Mouse (Mus musculus) embryonic fibroblast, embryonic 13.5 days (primary cell): ENCODE results near the gene C3. TPM values are rescaled to one million over a fixed set of nuclear protein-coding genes. Genes with fewer than 3 reads are reported as not detected.

Experiments
- H3K27ac ChIP-seq: 2 replicates; pipeline ENCODE4 v1.5.1; 2012; ENCODE audit warnings: low read length, control low read depth, inconsistent platforms; ENCODE audit not compliant: insufficient read depth
- H3K4me1 ChIP-seq: 2 replicates; pipeline ENCODE4 v1.6.1; 2011; ENCODE audit warnings: low read length; ENCODE audit not compliant: control insufficient read depth, insufficient read depth
- H3K4me3 ChIP-seq: 2 replicates; pipeline ENCODE4 v1.5.1; 2011; ENCODE audit warnings: mild to moderate bottlenecking, control low read depth, low read length; ENCODE audit not compliant: insufficient read depth
- CTCF ChIP-seq: IDR thresholded peaks from 2 replicates; pipeline ENCODE4 v1.5.1; 2011; ENCODE audit warnings: mild to moderate bottlenecking, control low read depth, low read length, moderate library complexity, borderline replicate concordance; ENCODE audit not compliant: insufficient read depth
- POLR2A ChIP-seq: IDR thresholded peaks from 2 replicates; pipeline ENCODE4 v1.6.1; 2011; ENCODE audit warnings: low read depth, mild to moderate bottlenecking, control low read depth, low read length, moderate library complexity
- polyA plus RNA-seq: library from polyadenylated mRNA; stranded (reverse); fragments of >200 nt; gene quantifications from 2 replicates; pipeline ENCODE4 v1.2.4, GENCODE M21; 2011; ENCODE audit warnings: low read depth; ENCODE audit not compliant: missing spikeins, insufficient read length

C3 gene
- polyA plus RNA-seq, 1 experiment, result 3.9 TPM

- no peak overlapping the region for H3K4me3 ChIP-seq
- H3K4me1 ChIP-seq, result 0 out of 2 replicates have a peak, but pooled peaks cover 4% of the 10 kb centered on the region
- TF ChIP-seq POLR2A (no peak), CTCF (no peak)
- no peak overlapping the region for H3K27ac ChIP-seq
Measured at GRCm38 (mm10) chr17:57245311-57245929, 17.5 kb upstream of the C3 start.

GRCm38 (mm10) chr17:57243650-57244370 is 15.9 kb upstream of the C3 start:
- Histone ChIP-seq H3K4me1 (0 out of 2 replicates have a peak, but pooled peaks cover 2% of the 10 kb centered on the region), H3K27ac (no peak overlapping the region), H3K4me3 (no peak overlapping the region)
- TF ChIP-seq CTCF, result no peak
- TF ChIP-seq POLR2A, result no peak

DNA sequence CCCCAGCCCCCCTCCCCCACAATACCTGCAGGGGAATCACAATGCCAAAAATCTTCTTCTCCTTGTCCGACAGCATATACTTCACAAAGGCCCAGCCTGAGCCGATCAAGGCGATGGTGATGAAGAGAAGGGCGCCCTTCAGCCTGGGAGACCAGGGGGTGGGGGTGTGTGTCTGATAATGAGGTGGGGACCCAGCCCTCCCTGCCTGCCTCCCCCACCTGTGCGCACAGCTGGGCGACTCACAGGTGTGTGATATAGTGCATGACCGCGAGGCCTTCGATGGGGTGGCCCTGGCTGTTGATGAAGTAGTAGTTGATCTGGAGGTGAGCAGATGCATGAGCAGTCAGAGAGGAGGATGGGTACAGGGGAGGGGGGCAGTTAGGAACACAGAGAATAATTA is 9.2 kb upstream of the C3 start:
- no peak overlapping the region for H3K27ac ChIP-seq
- H3K4me3 ChIP-seq, result no peak overlapping the region
- TF ChIP-seq CTCF (no peak), POLR2A (no peak)
- H3K4me1 ChIP-seq, result no peaks in the 10 kb centered on the region

GRCm38 (mm10) chr17:57235803-57236202 is 7.9 kb upstream of the C3 start:
- Histone ChIP-seq H3K27ac (no peak overlapping the region), H3K4me1 (no peaks in the 10 kb centered on the region), H3K4me3 (no peak overlapping the region)
- TF ChIP-seq POLR2A, result no peak
- TF ChIP-seq CTCF, result no peak

- H3K4me1 ChIP-seq, result no peaks in the 10 kb centered on the region
- TF ChIP-seq CTCF (no peak), POLR2A (no peak)
- H3K27ac ChIP-seq, result no peak overlapping the region
- no peak overlapping the region for H3K4me3 ChIP-seq
Measured at GRCm38 (mm10) chr17:57234254-57234928, 6.5 kb upstream of the C3 start.

DNA sequence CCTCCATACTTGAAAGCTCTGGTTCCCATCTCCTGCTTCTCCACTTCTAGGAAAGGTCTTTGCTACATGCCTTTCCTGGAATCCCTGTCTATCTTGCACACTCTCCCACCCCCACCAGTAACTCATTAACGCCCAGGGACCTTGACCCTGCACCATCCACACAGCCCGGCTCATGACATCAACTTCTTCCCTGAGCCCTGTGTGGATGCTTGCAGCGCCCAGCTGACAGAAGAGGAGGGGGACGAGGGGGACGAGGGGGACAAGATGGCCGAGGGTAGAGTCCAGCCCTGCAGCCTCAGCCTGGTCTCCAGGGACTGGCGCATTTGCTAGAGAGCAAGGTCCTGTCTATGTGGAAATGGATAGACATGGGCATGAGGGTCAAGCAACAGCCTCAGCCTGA is 5.1 kb upstream of the C3 start:
- no peak for TF ChIP-seq CTCF
- H3K4me1 ChIP-seq, result no peaks in the 10 kb centered on the region
- no peak overlapping the region for H3K4me3 ChIP-seq
- H3K27ac ChIP-seq, result no peak overlapping the region

- H3K27ac ChIP-seq, result no peak overlapping the region
- TF ChIP-seq CTCF (no peak), POLR2A (peak; percentile 43; the same call in 1 of the 2 replicates)
Measured at GRCm38 (mm10) chr17:57232200-57232599, 4.3 kb upstream of the C3 start.

GRCm38 (mm10) chr17:57231321-57231771 is 3.4 kb upstream of the C3 start:
- no peaks in the 10 kb centered on the region for H3K4me1 ChIP-seq
- H3K27ac ChIP-seq, result no peak overlapping the region
- TF ChIP-seq POLR2A, result no peak
- no peak for TF ChIP-seq CTCF
- H3K4me3 ChIP-seq, result no peak overlapping the region

More at GRCm38 (mm10) chr17:57232200-57232599, 4.3 kb upstream of the C3 start:
- Histone ChIP-seq H3K4me1 (no peaks in the 10 kb centered on the region), H3K4me3 (no peak overlapping the region)

- Histone ChIP-seq H3K4me3 (no peak overlapping the region), H3K4me1 (no peaks in the 10 kb centered on the region), H3K27ac (no peak overlapping the region)
- TF ChIP-seq POLR2A (no peak), CTCF (no peak)
Measured at GRCm38 (mm10) chr17:57230728-57231125, 2.8 kb upstream of the C3 start.

DNA sequence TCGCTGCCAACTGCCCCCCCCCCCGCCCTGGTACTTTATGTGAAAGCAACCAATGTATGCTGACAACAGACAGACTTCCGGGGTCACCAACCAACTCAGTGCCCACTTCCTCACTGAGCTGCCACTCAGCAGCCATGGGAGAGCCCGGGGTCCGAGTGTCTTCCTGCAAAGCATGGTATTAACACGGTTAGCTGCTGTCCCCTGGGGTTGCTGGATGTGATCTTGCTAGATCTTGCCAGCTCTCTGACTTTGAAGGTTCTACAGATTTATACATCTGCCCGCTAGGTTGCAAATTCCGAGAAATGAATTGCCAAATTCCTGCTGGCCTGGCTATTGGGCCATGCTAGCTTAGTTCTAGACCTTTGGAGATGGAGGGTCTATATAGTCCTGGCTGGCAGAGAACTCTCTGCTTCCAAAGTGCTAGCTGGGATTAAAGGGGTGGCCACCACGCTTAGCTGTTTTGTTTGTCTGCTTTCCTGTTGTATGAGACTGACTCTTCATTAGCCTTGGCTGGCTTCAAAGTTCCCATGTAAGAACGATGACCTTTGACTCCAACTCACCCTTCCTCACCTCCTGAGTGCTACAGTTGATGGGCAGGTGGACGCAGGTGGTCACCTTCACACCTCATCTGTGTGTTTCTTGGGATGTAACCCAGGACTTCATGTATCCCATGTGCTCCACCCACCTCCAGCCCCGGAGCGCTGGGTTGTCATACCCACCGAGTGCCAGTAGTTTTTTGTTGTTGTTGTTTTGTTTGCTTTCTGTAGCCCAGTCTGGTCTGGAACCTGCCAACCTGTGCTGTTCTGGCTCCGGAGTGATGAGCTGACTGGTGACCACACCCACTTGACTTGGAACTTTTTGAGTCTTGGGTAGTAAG is 2.2 kb upstream of the C3 start:
- TF ChIP-seq POLR2A (no peak), CTCF (no peak)
- no peak overlapping the region for H3K4me3 ChIP-seq
- H3K27ac ChIP-seq, result no peak overlapping the region
- H3K4me1 ChIP-seq, result no peaks in the 10 kb centered on the region
